Comparison of ENCODE assay signal across 8 mouse cellular contexts in the genomic region with DNA sequence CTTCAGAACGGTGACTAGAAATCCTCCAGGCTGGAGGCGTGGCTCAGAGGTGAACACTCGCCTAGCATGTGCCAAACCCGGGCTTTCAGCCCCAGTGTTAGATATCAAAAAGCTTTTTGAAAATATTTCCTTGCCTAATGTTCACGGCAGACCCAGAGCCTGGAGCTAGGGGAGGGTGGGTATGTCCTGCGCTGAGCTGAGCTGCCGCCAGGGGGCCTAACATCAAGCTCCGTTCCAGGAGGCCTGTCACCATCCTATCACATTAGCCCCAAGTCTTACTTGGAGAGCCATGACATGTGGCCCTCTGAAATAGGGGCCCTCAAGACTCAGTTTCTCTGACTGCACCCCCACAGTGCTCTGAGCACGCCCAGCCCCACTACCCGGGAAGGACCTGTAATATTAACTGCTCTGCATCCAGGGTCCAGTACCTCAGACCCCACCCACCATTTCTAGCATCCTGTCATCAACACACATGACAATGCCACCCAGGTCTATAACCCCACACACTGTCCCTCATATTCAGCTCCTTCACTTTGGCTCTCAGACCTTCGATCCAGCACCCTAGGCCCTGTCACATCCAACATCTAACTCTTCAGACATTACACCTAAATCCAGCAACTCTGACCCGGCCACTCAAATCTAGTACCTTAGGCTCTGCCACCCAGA. TPM values are rescaled to one million over a fixed set of nuclear protein-coding genes. Genes with fewer than 3 reads are reported as not detected.
DNase-seq lines count a peak whose midpoint lies in the region; ATAC-seq lines count a peak whose summit lies in the region.

No protein-coding gene starts in this region.

- peaks cover 9% of the 10 kb centered on the region; the same call in 1 of the 2 replicates for H3K27me3 ChIP-seq in hindbrain, embryonic 13.5 days

- peak; percentile 92 for DNase-seq in ZHBTc4 (ENCODE audit: low read depth, low spot score)
- peak; percentile 75 for DNase-seq in cerebellum, adult 9-11 months
- DNase-seq in layer of hippocampus, postnatal 36 days: peak; percentile 68 to 71
- DNase-seq in lung, postnatal 25 days (ENCODE audit: low spot score): peak; percentile 74
- peak; percentile 46 for DNase-seq in retina, postnatal 7 days (ENCODE audit: low read depth, low spot score)
- peak; percentile 59 to 74 for DNase-seq in urinary bladder, postnatal 36 days (ENCODE audit: low spot score in 2 of 2)

- ATAC-seq in frontal cortex, adult (ENCODE audit: low TSS enrichment): peak; percentile 68
- ATAC-seq in hindbrain, embryonic 13.5 days (ENCODE audit: low FRiP score): peak; percentile 74

- H3K4me1 ChIP-seq in hindbrain, embryonic 13.5 days (replicated peaks): peaks cover 32% of the 10 kb centered on the region

- no peaks in the 10 kb centered on the region for H3K9me3 ChIP-seq in hindbrain, embryonic 13.5 days

- WGBS in hindbrain, embryonic 13.5 days: 8% methylated on average over 12 of the region's 12 CpGs

- peak overlapping the region; percentile 68 for H3K4me3 ChIP-seq in hindbrain, embryonic 13.5 days

- H3K36me3 ChIP-seq in hindbrain, embryonic 13.5 days: peaks cover 37% of the 10 kb centered on the region

- H3K27ac ChIP-seq in hindbrain, embryonic 13.5 days: peak overlapping the region; percentile 84

- H3K9ac ChIP-seq in hindbrain, embryonic 13.5 days: peak overlapping the region; percentile 88

- H3K4me2 ChIP-seq in hindbrain, embryonic 13.5 days: peak overlapping the region; percentile 96

RNA-seq across cellular contexts. Expression of a gene that starts 7.1 kb away (rescaled TPM):
- polyA plus RNA-seq in hindbrain, embryonic 13.5 days (2015; fragmentation: Nextera tagmentation; extraction: Ambion mirVana): 116 and 124 TPM in 2 replicates
- total RNA-seq in layer of hippocampus, postnatal 36 days (2021): 10 to 100 TPM; 68.6 to 76.3 TPM

RNA-seq across cellular contexts. Expression of a gene that starts 8.3 kb away (rescaled TPM):
- polyA plus RNA-seq in hindbrain, embryonic 13.5 days (2015; fragmentation: Nextera tagmentation; extraction: Ambion mirVana): not detected in 2 replicates
- not detected for total RNA-seq in layer of hippocampus, postnatal 36 days (2021)

RNA-seq across cellular contexts. Expression of a gene that starts 18.7 kb away (rescaled TPM):
- polyA plus RNA-seq in hindbrain, embryonic 13.5 days (2015; fragmentation: Nextera tagmentation; extraction: Ambion mirVana): 24.9 and 26.5 TPM in 2 replicates
- 100 to 1,000 TPM; 179 to 185 TPM for total RNA-seq in layer of hippocampus, postnatal 36 days (2021)

RNA-seq across cellular contexts. Expression of a gene that starts 33.3 kb away (rescaled TPM):
- 1.6 and 2.4 TPM in 2 replicates for polyA plus RNA-seq in hindbrain, embryonic 13.5 days (2015; fragmentation: Nextera tagmentation; extraction: Ambion mirVana)
- total RNA-seq in layer of hippocampus, postnatal 36 days (2021): 10 to 100 TPM; 11.0 to 13.1 TPM

Comparison
In these comparisons a context has a peak if more than half of its experiments do, and no peak if none do; other contexts are left out.
1. Peak in every context shown above with its lines: DNase-seq, ATAC-seq, H3K4me3 ChIP-seq and H3K27ac ChIP-seq.